Mouse (Mus musculus) embryonic facial prominence, embryonic 12.5 days (tissue): ENCODE results near the gene Camk2d. TPM values are rescaled to one million over a fixed set of nuclear protein-coding genes. Genes with fewer than 3 reads are reported as not detected.

Experiments
- ATAC-seq: fragments of 200-750 bp; cut with Nextera tagmentation; 2 replicates; pipeline ENCODE4 v1.8.0; 2017; ENCODE audit not compliant: insufficient number of reproducible peaks, insufficient read depth, low FRiP score, low TSS enrichment
- H3K27ac ChIP-seq: fragments of 300-500 bp; sonication (generic); 2 replicates; pipeline ENCODE4 v1.5.1; 2016; ENCODE audit warnings: mild to moderate bottlenecking
- H3K27me3 ChIP-seq: fragments of 300-500 bp; sonication (generic); 2 replicates; pipeline ENCODE4 v1.6.1; 2016; ENCODE audit warnings: mild to moderate bottlenecking, moderate library complexity
- H3K36me3 ChIP-seq: fragments of 300-500 bp; sonication (generic); 2 replicates; pipeline ENCODE4 v1.6.1; 2016; ENCODE audit warnings: mild to moderate bottlenecking
- H3K4me1 ChIP-seq: fragments of 300-500 bp; sonication (generic); 2 replicates; pipeline ENCODE4 v1.6.1; 2016
- H3K4me2 ChIP-seq: fragments of 300-500 bp; sonication (generic); replicated peaks from 2 replicates; pipeline ENCODE4 v1.6.1; 2016; ENCODE audit warnings: mild to moderate bottlenecking, moderate library complexity
- H3K4me3 ChIP-seq: fragments of 300-500 bp; sonication (generic); 2 replicates; pipeline ENCODE4 v1.5.1; 2016; ENCODE audit warnings: mild to moderate bottlenecking
- H3K9ac ChIP-seq: fragments of 300-500 bp; sonication (generic); 2 replicates; pipeline ENCODE4 v1.6.1; 2016; ENCODE audit warnings: mild to moderate bottlenecking, moderate library complexity
- H3K9me3 ChIP-seq: fragments of 300-500 bp; sonication (generic); 2 replicates; pipeline ENCODE4 v1.6.1; 2016; ENCODE audit warnings: mild to moderate bottlenecking, moderate library complexity
- WGBS: fragments of 180-500 bp; shearing (Covaris S2); methylation state at CpG from one replicate; pipeline ENCODE4 v1.1.7; 2016; 5-methylcytosine and 5-hydroxymethylcytosine counted together
- polyA plus RNA-seq: library from polyadenylated mRNA; unstranded; fragments of >200 nt; fragmentation: Nextera tagmentation; extraction: Ambion mirVana; gene quantifications from 2 replicates; pipeline ENCODE4 v1.2.1, GENCODE M21; 2016

The Camk2d gene
- polyA plus RNA-seq, 1 experiment from 2014 or later: 25.0 TPM

DNA sequence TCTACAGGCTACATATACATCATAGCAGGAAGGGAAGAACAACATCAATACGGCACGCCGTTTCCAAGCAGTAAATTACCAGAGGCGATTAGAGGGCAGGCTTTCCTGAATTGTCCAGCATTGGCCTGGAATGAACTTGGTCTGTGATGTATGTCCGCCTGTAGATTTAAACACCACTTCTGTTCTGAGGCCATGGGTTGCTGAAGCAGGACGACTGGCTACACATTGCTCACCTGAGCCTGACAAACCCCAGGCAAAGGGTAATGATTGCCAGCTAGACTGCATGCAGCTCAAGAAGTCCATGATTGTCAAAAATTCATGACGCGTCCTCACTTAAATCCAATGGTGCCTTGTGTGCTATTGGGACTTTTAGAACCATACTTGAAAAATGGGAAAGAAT lies 174.9 kb downstream of the Camk2d start:
- Histone ChIP-seq H3K27me3 (no peaks in the 10 kb centered on the region), H3K36me3 (no peaks in the 10 kb centered on the region), H3K27ac (no peak overlapping the region), H3K4me2 (no peak overlapping the region), H3K9me3 (no peaks in the 10 kb centered on the region), H3K4me1 (no peaks in the 10 kb centered on the region), H3K4me3 (no peak overlapping the region), H3K9ac (no peak overlapping the region)
- 87% methylated on average over 8 of the region's 8 CpGs for WGBS
- ATAC-seq: no peak

DNA sequence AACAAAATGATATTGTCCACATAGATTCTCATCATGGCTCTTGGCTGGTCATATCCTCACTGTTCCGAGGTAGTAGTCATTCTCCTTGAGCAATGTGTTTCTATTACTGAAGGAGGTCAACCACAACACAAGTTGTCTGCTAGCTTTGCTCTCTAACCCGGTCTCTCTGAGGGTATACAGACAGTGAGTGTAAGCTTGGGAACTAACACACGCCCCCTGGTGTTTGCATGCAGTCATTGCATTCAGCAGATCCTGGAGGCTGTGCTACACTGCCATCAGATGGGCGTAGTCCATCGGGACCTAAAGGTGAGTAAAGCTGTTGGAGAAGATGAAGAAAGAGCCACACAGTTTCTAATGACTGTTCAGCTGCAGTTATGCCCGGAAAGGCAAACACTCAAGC lies 175.4 kb downstream of the Camk2d start:
- no peaks in the 10 kb centered on the region for H3K27me3 ChIP-seq
- H3K4me1 ChIP-seq: no peaks in the 10 kb centered on the region
- no peaks in the 10 kb centered on the region for H3K9me3 ChIP-seq
- H3K27ac ChIP-seq: no peak overlapping the region
- WGBS: 29% methylated on average over 6 of the region's 6 CpGs
- H3K4me3 ChIP-seq: no peak overlapping the region
- H3K9ac ChIP-seq: no peak overlapping the region
- H3K4me2 ChIP-seq: no peak overlapping the region
- H3K36me3 ChIP-seq: no peaks in the 10 kb centered on the region
- ATAC-seq: peak; percentile 82; the same call in 1 of the 2 replicates

DNA sequence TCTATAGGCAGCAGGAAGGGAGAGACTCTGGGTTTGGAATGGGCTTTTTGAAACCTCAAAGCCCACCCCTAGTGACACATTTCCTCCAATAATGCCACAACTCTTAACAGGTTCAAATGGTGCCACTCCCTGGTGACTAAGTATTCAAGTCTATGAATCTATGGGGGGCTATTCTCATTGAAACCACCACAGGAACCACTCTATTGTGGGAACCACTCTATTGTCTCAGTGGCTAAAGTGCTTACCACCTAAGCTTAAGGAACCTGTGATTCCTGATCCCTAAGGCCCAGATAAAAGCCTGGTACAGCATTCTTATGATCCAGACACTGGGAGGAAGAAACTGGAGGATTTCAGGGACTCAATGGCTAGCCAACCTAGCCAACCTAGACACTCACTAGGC lies 179.9 kb downstream of the Camk2d start:
- no peaks in the 10 kb centered on the region for H3K4me1 ChIP-seq
- H3K36me3 ChIP-seq: no peaks in the 10 kb centered on the region
- H3K27ac ChIP-seq: no peak overlapping the region
- H3K4me2 ChIP-seq: no peak overlapping the region
- H3K27me3 ChIP-seq: no peaks in the 10 kb centered on the region
- H3K9me3 ChIP-seq: no peaks in the 10 kb centered on the region
- H3K4me3 ChIP-seq: no peak overlapping the region
- no peak for ATAC-seq
- H3K9ac ChIP-seq: no peak overlapping the region

DNA sequence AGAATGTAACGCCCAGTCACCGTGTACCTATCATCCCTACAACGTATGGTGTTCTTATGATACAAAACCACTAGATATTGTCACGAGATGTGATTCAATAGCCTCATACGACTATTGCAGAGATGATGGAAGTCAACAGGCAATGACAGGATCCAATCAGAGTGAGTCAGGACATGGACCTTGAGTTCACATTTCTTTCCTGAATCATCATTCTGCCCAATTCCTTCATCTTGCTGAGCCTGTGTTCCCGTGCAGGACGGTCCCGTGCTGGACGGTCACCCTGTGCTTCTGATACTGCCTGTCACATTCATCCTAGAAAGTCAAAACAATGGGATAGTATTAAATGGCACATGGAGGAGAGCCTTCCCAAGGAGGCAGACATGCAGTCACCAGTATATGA lies 181.0 kb downstream of the Camk2d start:
- H3K9me3 ChIP-seq: no peaks in the 10 kb centered on the region
- H3K27ac ChIP-seq: no peak overlapping the region
- ATAC-seq: no peak
- H3K4me3 ChIP-seq: no peak overlapping the region
- no peak overlapping the region for H3K4me2 ChIP-seq
- 96% methylated on average over 9 of the region's 9 CpGs for WGBS
- H3K9ac ChIP-seq: no peak overlapping the region
- H3K36me3 ChIP-seq: no peaks in the 10 kb centered on the region
- no peaks in the 10 kb centered on the region for H3K4me1 ChIP-seq
- no peaks in the 10 kb centered on the region for H3K27me3 ChIP-seq

DNA sequence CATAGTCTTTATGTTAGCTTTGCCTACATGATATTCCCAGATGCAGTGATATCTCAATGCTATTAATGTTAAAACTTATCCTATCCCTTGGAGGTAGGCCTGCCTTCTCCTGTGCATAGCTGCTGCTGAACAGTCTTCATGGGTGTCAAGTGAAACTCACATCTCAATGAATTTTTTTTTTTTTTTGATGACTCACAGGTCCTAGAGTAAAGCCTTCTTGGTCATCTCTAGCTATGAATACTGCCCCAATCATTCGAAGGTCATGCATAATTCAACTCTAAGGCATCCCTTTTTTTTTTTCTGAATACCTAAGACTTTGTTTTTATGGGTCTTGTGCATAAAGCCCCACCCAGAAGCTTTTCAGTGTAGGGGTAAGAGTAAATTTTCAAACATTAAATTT lies 181.8 kb downstream of the Camk2d start:
- Histone ChIP-seq H3K27me3 (no peaks in the 10 kb centered on the region), H3K27ac (no peak overlapping the region), H3K9ac (no peak overlapping the region), H3K4me1 (no peaks in the 10 kb centered on the region), H3K9me3 (no peaks in the 10 kb centered on the region), H3K4me2 (no peak overlapping the region), H3K36me3 (no peaks in the 10 kb centered on the region), H3K4me3 (no peak overlapping the region)
- no peak for ATAC-seq
- WGBS: 95% methylated on average over 1 of the region's 1 CpGs

DNA sequence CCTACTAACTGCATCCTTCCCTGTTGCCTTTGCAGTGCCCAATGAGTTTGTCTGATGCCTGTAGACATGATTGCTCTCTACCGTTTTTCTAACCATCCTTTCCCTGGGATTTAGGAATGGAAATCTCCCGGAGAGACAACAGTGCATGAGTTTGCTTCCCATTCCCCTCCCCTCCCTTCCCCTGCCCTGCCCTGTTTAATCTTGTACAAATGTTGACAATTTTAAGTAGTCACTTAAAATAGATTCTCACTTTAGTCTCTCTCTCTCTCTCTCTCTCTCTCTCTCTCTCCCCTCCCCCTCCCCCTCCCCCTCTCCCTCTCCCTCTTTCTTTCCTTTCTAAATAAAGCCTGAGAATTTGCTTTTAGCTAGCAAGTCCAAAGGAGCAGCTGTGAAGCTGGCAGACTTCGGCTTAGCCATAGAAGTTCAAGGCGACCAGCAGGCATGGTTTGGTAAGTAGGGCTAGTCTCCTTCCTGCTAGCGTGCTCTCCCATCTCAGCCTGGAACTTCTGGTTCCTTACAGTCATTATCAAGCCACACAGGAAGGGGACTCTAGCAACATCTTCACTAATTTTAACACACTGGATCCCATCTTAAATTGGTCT lies 184.0 kb downstream of the Camk2d start:
- 74% methylated on average over 5 of the region's 5 CpGs for WGBS

DNA sequence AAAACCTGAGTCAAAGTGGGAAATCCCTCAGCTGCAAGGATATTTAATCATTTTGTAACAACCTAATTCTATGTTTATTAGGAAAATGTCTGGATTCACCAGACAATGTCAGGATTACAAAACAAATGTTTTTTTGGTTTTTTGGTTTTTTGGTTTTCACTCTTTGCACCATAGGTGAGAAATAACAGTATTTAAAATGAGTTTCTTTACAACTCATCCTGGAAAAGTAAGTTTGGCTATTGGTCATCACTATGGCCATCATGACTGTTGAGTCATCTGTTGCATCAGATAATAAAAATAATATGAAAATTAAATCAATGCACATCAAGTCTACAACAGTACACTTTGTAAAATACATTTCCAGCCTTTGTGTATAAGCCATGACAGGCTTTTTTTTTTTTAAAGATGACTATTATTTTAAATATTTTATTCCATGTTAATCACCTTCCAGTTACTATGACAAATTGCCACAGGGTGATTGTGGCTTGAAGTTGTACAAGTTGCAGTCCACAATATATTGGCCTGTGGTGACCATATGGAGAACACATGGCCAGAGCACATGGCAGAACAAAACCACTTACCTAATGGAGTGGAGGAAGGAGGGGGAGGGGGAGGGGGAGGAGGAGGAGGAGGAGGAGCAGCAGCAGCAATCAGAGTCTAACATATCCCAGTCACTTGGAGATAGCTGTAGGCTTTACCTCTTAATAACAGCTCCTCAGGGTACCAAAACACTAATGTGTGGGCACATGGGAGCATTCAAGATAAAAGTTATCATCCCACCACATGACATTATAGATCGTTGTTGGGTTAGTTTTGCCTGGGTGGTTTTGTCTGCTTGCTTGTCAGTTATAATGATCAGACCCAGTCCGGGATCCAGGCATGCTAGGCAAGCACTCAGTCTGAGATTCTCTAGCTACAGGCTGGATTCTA lies 197.2 kb downstream of the Camk2d start:
- no peaks in the 10 kb centered on the region for H3K9me3 ChIP-seq
- no peak overlapping the region for H3K4me3 ChIP-seq
- no peaks in the 10 kb centered on the region for H3K36me3 ChIP-seq
- H3K4me2 ChIP-seq: no peak overlapping the region
- no peaks in the 10 kb centered on the region for H3K27me3 ChIP-seq
- no peak for ATAC-seq
- H3K9ac ChIP-seq: no peak overlapping the region
- WGBS: 73% methylated on average over 2 of the region's 2 CpGs
- no peaks in the 10 kb centered on the region for H3K4me1 ChIP-seq
- no peak overlapping the region for H3K27ac ChIP-seq

More for the DNA sequence above, 184.0 kb downstream of the Camk2d start:
- Histone ChIP-seq H3K27me3 (no peaks in the 10 kb centered on the region), H3K9me3 (no peaks in the 10 kb centered on the region), H3K4me2 (no peak overlapping the region), H3K9ac (no peak overlapping the region), H3K4me3 (no peak overlapping the region), H3K27ac (no peak overlapping the region), H3K36me3 (no peaks in the 10 kb centered on the region), H3K4me1 (no peaks in the 10 kb centered on the region)
- ATAC-seq: no peak

DNA sequence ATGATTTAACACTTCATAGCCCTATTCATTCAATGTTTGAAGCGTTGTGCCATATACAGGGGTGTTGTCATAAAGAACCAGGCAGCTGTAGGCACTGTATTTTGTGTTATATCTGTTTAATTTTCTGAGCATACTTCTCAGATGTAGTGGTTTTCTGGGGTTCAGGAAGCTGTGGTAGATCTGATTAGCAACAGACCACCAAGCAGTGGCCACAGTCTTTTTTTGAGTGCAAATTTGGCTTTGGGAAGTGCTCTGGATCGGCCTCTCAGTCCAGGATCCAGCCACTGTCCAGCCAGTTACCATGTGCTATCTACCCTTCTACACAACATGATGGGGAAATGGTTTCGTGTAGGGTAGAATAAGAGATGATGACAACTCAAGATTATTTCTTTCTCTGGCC lies 199.8 kb downstream of the Camk2d start:
- H3K27ac ChIP-seq: no peak overlapping the region
- no peaks in the 10 kb centered on the region for H3K4me1 ChIP-seq
- H3K4me3 ChIP-seq: no peak overlapping the region
- ATAC-seq: no peak
- H3K36me3 ChIP-seq: no peaks in the 10 kb centered on the region
- H3K9me3 ChIP-seq: no peaks in the 10 kb centered on the region
- 86% methylated on average over 3 of the region's 3 CpGs for WGBS
- H3K4me2 ChIP-seq: no peak overlapping the region
- H3K27me3 ChIP-seq: no peaks in the 10 kb centered on the region
- no peak overlapping the region for H3K9ac ChIP-seq

DNA sequence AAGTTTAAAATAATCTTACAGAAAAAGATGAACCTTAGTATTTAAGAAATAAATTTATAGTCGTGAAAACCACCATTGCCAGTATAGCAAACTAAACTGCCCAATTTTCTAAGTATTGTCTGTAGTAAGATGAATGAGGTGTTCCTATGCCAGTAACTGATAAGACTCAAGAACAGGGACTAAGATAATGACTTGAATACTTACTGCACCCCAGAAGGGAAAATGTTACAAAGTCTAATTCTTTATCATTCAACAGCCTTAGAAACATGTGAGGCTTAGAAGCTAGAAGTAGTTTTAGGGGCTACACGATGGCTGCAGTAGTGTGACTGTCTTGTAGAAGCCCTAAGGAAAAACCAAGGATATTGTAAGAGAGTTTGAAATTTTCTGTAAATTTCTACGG lies 200.9 kb downstream of the Camk2d start:
- ATAC-seq: no peak
- H3K27ac ChIP-seq: no peak overlapping the region
- 93% methylated on average over 3 of the region's 3 CpGs for WGBS

DNA sequence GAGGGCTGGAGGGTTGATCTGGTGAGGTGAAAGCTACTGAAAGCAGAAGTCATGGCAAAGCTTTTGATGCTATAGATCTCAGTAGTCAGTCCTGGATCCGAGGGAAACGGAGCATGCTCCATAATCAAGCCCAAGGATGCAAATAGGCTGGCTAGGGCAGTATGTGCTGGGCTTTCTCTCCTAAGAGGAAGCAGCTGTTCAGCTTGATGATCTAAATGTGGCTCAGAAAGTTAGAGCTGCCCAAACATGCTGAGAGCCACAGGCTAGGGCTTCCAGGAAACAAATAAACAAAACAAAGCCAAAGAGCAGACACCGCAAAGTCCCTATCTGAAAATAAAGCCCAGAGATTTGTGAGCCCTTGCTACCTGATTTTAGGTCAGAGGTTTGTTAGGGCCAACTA lies 201.7 kb downstream of the Camk2d start:
- Histone ChIP-seq H3K4me2 (no peak overlapping the region), H3K4me1 (no peaks in the 10 kb centered on the region), H3K4me3 (no peak overlapping the region), H3K27me3 (no peaks in the 10 kb centered on the region), H3K9ac (no peak overlapping the region), H3K9me3 (no peaks in the 10 kb centered on the region), H3K27ac (no peak overlapping the region), H3K36me3 (no peaks in the 10 kb centered on the region)
- 84% methylated on average over 3 of the region's 3 CpGs for WGBS
- ATAC-seq: no peak

More for the DNA sequence above, 200.9 kb downstream of the Camk2d start:
- Histone ChIP-seq H3K4me2 (no peak overlapping the region), H3K36me3 (no peaks in the 10 kb centered on the region), H3K9ac (no peak overlapping the region), H3K4me1 (no peaks in the 10 kb centered on the region), H3K4me3 (no peak overlapping the region), H3K9me3 (no peaks in the 10 kb centered on the region), H3K27me3 (no peaks in the 10 kb centered on the region)

DNA sequence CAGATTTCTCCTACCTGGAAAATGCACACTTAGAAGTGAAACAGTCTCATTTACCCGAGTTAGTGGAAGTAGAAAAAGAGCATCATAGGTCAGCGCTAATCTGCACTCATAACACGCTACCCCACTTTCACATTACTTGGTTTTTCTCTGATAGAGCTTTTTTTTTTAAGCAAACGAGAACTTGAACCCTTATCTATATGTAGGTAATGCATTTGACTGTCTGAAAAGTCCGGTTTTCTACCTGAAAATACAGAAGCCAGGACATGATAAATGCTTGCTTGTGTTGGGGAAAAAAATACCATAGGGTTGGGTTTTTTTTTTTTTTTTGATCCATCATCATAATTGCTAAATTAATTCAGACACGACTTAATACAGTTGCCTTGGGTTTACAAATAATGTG lies 206.9 kb downstream of the Camk2d start:
- Histone ChIP-seq H3K4me1 (no peaks in the 10 kb centered on the region), H3K9ac (no peak overlapping the region), H3K4me3 (no peak overlapping the region), H3K9me3 (no peaks in the 10 kb centered on the region), H3K4me2 (no peak overlapping the region), H3K27ac (no peak overlapping the region), H3K36me3 (no peaks in the 10 kb centered on the region), H3K27me3 (no peaks in the 10 kb centered on the region)
- ATAC-seq: no peak
- whole genome bisulfite sequencing: 91% methylated on average over 6 of the region's 6 CpGs

DNA sequence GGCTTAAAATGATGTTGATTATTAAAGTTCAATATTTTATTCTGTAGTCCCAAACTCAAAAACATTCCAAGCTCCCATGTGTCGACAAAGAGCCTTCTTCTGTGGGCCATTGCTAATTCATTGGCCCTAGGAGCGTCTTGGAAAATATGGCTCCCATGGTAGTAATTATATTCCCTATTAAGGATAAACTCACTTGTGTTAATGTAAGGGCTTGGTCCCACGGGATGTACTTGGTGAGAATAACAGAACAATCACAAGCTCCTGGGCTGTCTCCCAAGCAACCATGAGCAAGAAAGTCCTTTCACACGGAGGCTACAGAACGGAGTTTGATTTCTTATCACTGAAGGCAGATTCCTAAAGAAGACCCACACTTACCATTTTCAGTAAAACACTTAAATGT lies 208.9 kb downstream of the Camk2d start:
- WGBS: 86% methylated on average over 5 of the region's 5 CpGs
- H3K27ac ChIP-seq: no peak overlapping the region

More for the DNA sequence above, 208.9 kb downstream of the Camk2d start:
- no peaks in the 10 kb centered on the region for H3K27me3 ChIP-seq
- H3K9ac ChIP-seq: no peak overlapping the region
- no peaks in the 10 kb centered on the region for H3K9me3 ChIP-seq
- no peak for ATAC-seq
- no peak overlapping the region for H3K4me3 ChIP-seq
- H3K36me3 ChIP-seq: no peaks in the 10 kb centered on the region
- no peaks in the 10 kb centered on the region for H3K4me1 ChIP-seq
- no peak overlapping the region for H3K4me2 ChIP-seq
